ENCODE assay signal across 8 mouse cellular contexts in genomic region chr5:142823096-142824062, GRCm38 (mm10). TPM values are rescaled to one million over a fixed set of nuclear protein-coding genes. Genes with fewer than 3 reads are reported as not detected.
DNase-seq lines count a peak whose midpoint lies in the region; ATAC-seq and TF ChIP-seq lines count a peak whose summit lies in the region.

No protein-coding gene starts in this region.

- H3K4me3 ChIP-seq in cortical plate, adult 2 months (ENCODE audit: insufficient read depth, low read length) = peak overlapping the region; percentile 95
- peak overlapping the region; percentile 99 for H3K4me3 ChIP-seq in gastrocnemius, adult 2 months
- H3K4me3 ChIP-seq in hindbrain, embryonic 15.5 days = peak overlapping the region; percentile 91
- H3K4me3 ChIP-seq in left cerebral cortex, adult 2 months = peak overlapping the region; percentile 90

- H3K4me2 ChIP-seq in hindbrain, embryonic 15.5 days = peak overlapping the region; percentile 78

- no peaks in the 10 kb centered on the region for H3K27me3 ChIP-seq in hindbrain, embryonic 15.5 days

- H3K9me3 ChIP-seq in hindbrain, embryonic 15.5 days = no peaks in the 10 kb centered on the region

- ATAC-seq in hindbrain, embryonic 15.5 days (ENCODE audit: low FRiP score, low read depth) = peak; percentile 27
- ATAC-seq in megakaryocyte-erythroid progenitor cell, adult 5-6 weeks (replicated peaks; ENCODE audit: low FRiP score, low TSS enrichment, poor library complexity, severe bottlenecking) = no peak

- no peaks in the 10 kb centered on the region for H3K36me3 ChIP-seq in hindbrain, embryonic 15.5 days

- H3K4me1 ChIP-seq in cortical plate, adult 2 months (ENCODE audit: control insufficient read depth, insufficient read depth, low read length) = peaks cover 2% of the 10 kb centered on the region; the same call in 1 of the 2 replicates
- peaks cover 40% of the 10 kb centered on the region for H3K4me1 ChIP-seq in hindbrain, embryonic 15.5 days (replicated peaks)

- DNase-seq in adipocyte (ENCODE audit: low spot score) = peak; percentile 90
- DNase-seq in gastrocnemius, adult 2 months = peak; percentile 96
- DNase-seq in left cerebral cortex, adult 2 months (ENCODE audit: extremely low spot score in 1 of 2, low spot score in 2 of 2) = peak; percentile 69 to 72
- peak; percentile 88 for DNase-seq in lung, postnatal 36 days
- peak; percentile 87 to 90 for DNase-seq in right cerebral cortex, postnatal 10 days (ENCODE audit: low spot score in 2 of 2)

- H3K27ac ChIP-seq in cortical plate, adult 2 months (ENCODE audit: insufficient read depth, low read length) = peak overlapping the region; percentile 94
- H3K27ac ChIP-seq in gastrocnemius, adult 2 months = peak overlapping the region; percentile 100
- peak overlapping the region; percentile 100 for H3K27ac ChIP-seq in hindbrain, embryonic 15.5 days (replicated peaks)
- peak overlapping the region; percentile 99 for H3K27ac ChIP-seq in left cerebral cortex, adult 2 months

- intact Hi-C loops in gastrocnemius, adult 2 months (cut with DNase I) = loop anchor here (2.0 to 5.0 kb wide), 3 partner anchors 54 to 107 kb away; partner anchors contain the start of gene Actb
- intact Hi-C loops in left cerebral cortex, adult 2 months (cut with DNase I) = no loop called here

- no peak for TF ChIP-seq CTCF in cortical plate, adult 2 months (IDR thresholded peaks at IDR 0.05; ENCODE audit: extremely low read depth, insufficient read depth, low read length)
- TF ChIP-seq CTCF in gastrocnemius, adult 2 months (IDR thresholded peaks at IDR 0.05) = no peak
- TF ChIP-seq CTCF in left cerebral cortex, adult 2 months (IDR thresholded peaks at IDR 0.05) = no peak

- peak; percentile 48; the same call in 1 of the 2 replicates for TF ChIP-seq POLR2A in cortical plate, adult 2 months (IDR thresholded peaks at IDR 0.05; ENCODE audit: extremely low read depth, insufficient read depth, low read length)

- 6% methylated on average over 31 of the region's 31 CpGs for WGBS in hindbrain, embryonic 15.5 days

- H3K9ac ChIP-seq in hindbrain, embryonic 15.5 days = peak overlapping the region; percentile 92

RNA-seq across cellular contexts. Expression of gene Tnrc18, which starts 5.9 kb away (rescaled TPM):
- polyA plus RNA-seq in cortical plate, adult 2 months (2012; rRNA removed) = 29.6 and 31.7 TPM in 2 replicates
- 10 to 100 TPM; 31.5 to 32.0 TPM for total RNA-seq in gastrocnemius, adult 2 months (2021)
- 32.7 and 33.8 TPM in 2 replicates for polyA plus RNA-seq in hindbrain, embryonic 15.5 days (2015; fragmentation: Nextera tagmentation; extraction: Ambion mirVana)
- total RNA-seq in left cerebral cortex, adult 2 months (2021) = 100 to 1,000 TPM; 139 to 141 TPM
- total RNA-seq in megakaryocyte-erythroid progenitor cell, adult 5-6 weeks (2014; fragmentation: Nextera tagmentation) = 8.8 and 11.7 TPM in 2 replicates
- 0.85 and 4.2 TPM in 2 replicates for total RNA-seq in megakaryocyte-erythroid progenitor cell, adult 5-6 weeks (2017)

Comparison
In these comparisons a context has a peak if more than half of its experiments do, and no peak if none do; other contexts are left out.
1. RNA of gene Tnrc18, which starts 5.9 kb away (total RNA-seq): 139 to 141 TPM in left cerebral cortex, adult 2 months; 31.5 to 32.0 TPM in gastrocnemius, adult 2 months and 0.85 to 11.7 TPM in megakaryocyte-erythroid progenitor cell, adult 5-6 weeks; every median in the first group is over 4 times any median in the second.
2. Peak in every context shown above with its lines, with median percentiles within 50 percentile points of each other: DNase-seq, H3K27ac ChIP-seq and H3K4me3 ChIP-seq.